Mouse (Mus musculus): ENCODE measurements around the gene Gm37240. TPM values are rescaled to one million over a fixed set of nuclear protein-coding genes. Genes with fewer than 3 reads are reported as not detected.
A peak's percentile ranks its signal among the peaks of the same experiment; 100 is the strongest.

Gene Gm37240
- polyA plus RNA-seq, 1 experiment = 0.53 TPM

GRCm38 (mm10) chr3:84502101-84502500 lies 1385.2 kb downstream of the Gm37240 start:
- no peak for DNase-seq (ENCODE audit: low read depth)
- TF ChIP-seq POLR2A (IDR thresholded peaks at IDR 0.05; ENCODE audit: borderline replicate concordance, extremely low read depth, insufficient read depth, insufficient read length, poor library complexity, severe bottlenecking) (no peak), CTCF (IDR thresholded peaks at IDR 0.05; ENCODE audit: borderline replicate concordance, extremely low read depth, insufficient read depth, insufficient read length) (no peak)

- no peak for DNase-seq (ENCODE audit: low read depth)
- TF ChIP-seq CTCF (IDR thresholded peaks at IDR 0.05; ENCODE audit: borderline replicate concordance, extremely low read depth, insufficient read depth, insufficient read length) = no peak
- no peak for TF ChIP-seq POLR2A (IDR thresholded peaks at IDR 0.05; ENCODE audit: borderline replicate concordance, extremely low read depth, insufficient read depth, insufficient read length, poor library complexity, severe bottlenecking)
These were observed 1386.8 kb downstream of the Gm37240 start for GRCm38 (mm10) chr3:84500491-84500890.

- no peak for DNase-seq (ENCODE audit: low read depth)
- TF ChIP-seq CTCF (IDR thresholded peaks at IDR 0.05; ENCODE audit: borderline replicate concordance, extremely low read depth, insufficient read depth, insufficient read length) = no peak
- no peak for TF ChIP-seq POLR2A (IDR thresholded peaks at IDR 0.05; ENCODE audit: borderline replicate concordance, extremely low read depth, insufficient read depth, insufficient read length, poor library complexity, severe bottlenecking)
These were observed 1389.6 kb downstream of the Gm37240 start for GRCm38 (mm10) chr3:84497718-84498117.

- TF ChIP-seq POLR2A (IDR thresholded peaks at IDR 0.05; ENCODE audit: borderline replicate concordance, extremely low read depth, insufficient read depth, insufficient read length, poor library complexity, severe bottlenecking) = no peak
- TF ChIP-seq CTCF (IDR thresholded peaks at IDR 0.05; ENCODE audit: borderline replicate concordance, extremely low read depth, insufficient read depth, insufficient read length) = no peak
These were observed 1394.7 kb downstream of the Gm37240 start for GRCm38 (mm10) chr3:84492657-84493056.

GRCm38 (mm10) chr3:84492148-84492547 lies 1395.2 kb downstream of the Gm37240 start:
- TF ChIP-seq CTCF (IDR thresholded peaks at IDR 0.05; ENCODE audit: borderline replicate concordance, extremely low read depth, insufficient read depth, insufficient read length) = no peak
- no peak for TF ChIP-seq POLR2A (IDR thresholded peaks at IDR 0.05; ENCODE audit: borderline replicate concordance, extremely low read depth, insufficient read depth, insufficient read length, poor library complexity, severe bottlenecking)
- DNase-seq (ENCODE audit: low read depth) = no peak

More at GRCm38 (mm10) chr3:84492657-84493056, 1394.7 kb downstream of the Gm37240 start:
- DNase-seq (ENCODE audit: low read depth) = no peak

- DNase-seq (ENCODE audit: low read depth) = peak; percentile 42
- TF ChIP-seq POLR2A (IDR thresholded peaks at IDR 0.05; ENCODE audit: borderline replicate concordance, extremely low read depth, insufficient read depth, insufficient read length, poor library complexity, severe bottlenecking) (no peak), CTCF (IDR thresholded peaks at IDR 0.05; ENCODE audit: borderline replicate concordance, extremely low read depth, insufficient read depth, insufficient read length) (no peak)
These were observed 1398.6 kb downstream of the Gm37240 start for GRCm38 (mm10) chr3:84488716-84489115.

GRCm38 (mm10) chr3:84484891-84485290 lies 1402.4 kb downstream of the Gm37240 start:
- no peak for DNase-seq (ENCODE audit: low read depth)
- no peak for TF ChIP-seq POLR2A (IDR thresholded peaks at IDR 0.05; ENCODE audit: borderline replicate concordance, extremely low read depth, insufficient read depth, insufficient read length, poor library complexity, severe bottlenecking)

- no peak for TF ChIP-seq POLR2A (IDR thresholded peaks at IDR 0.05; ENCODE audit: borderline replicate concordance, extremely low read depth, insufficient read depth, insufficient read length, poor library complexity, severe bottlenecking)
- TF ChIP-seq CTCF (IDR thresholded peaks at IDR 0.05; ENCODE audit: borderline replicate concordance, extremely low read depth, insufficient read depth, insufficient read length) = no peak
- no peak for DNase-seq (ENCODE audit: low read depth)
These were observed 1403.0 kb downstream of the Gm37240 start for GRCm38 (mm10) chr3:84484333-84484732.

GRCm38 (mm10) chr3:84482121-84482520 lies 1405.2 kb downstream of the Gm37240 start:
- DNase-seq (ENCODE audit: low read depth) = no peak
- TF ChIP-seq POLR2A (IDR thresholded peaks at IDR 0.05; ENCODE audit: borderline replicate concordance, extremely low read depth, insufficient read depth, insufficient read length, poor library complexity, severe bottlenecking) (no peak), CTCF (IDR thresholded peaks at IDR 0.05; ENCODE audit: borderline replicate concordance, extremely low read depth, insufficient read depth, insufficient read length) (no peak)

- DNase-seq (ENCODE audit: low read depth) = peak; percentile 68
- TF ChIP-seq CTCF (IDR thresholded peaks at IDR 0.05; ENCODE audit: borderline replicate concordance, extremely low read depth, insufficient read depth, insufficient read length) (peak; percentile 48; the same call in 1 of the 2 replicates), POLR2A (IDR thresholded peaks at IDR 0.05; ENCODE audit: borderline replicate concordance, extremely low read depth, insufficient read depth, insufficient read length, poor library complexity, severe bottlenecking) (no peak)
These were observed 1406.2 kb downstream of the Gm37240 start for GRCm38 (mm10) chr3:84481104-84481503.

GRCm38 (mm10) chr3:84480006-84480897 lies 1407.1 kb downstream of the Gm37240 start, which contains the start of gene Fhdc1:
Gene Fhdc1, minus strand, starts transcription at chr3:84480429.
- DNase-seq (ENCODE audit: low read depth) = peak; percentile 66
- TF ChIP-seq CTCF (IDR thresholded peaks at IDR 0.05; ENCODE audit: borderline replicate concordance, extremely low read depth, insufficient read depth, insufficient read length) (no peak), POLR2A (IDR thresholded peaks at IDR 0.05; ENCODE audit: borderline replicate concordance, extremely low read depth, insufficient read depth, insufficient read length, poor library complexity, severe bottlenecking) (0 out of 2 replicates have a peak, but pooled peaks have one; percentile 36)
